Mouse (Mus musculus): ENCODE results near the gene Ifi47.
"Not testable (repeated sequence)": the region's sequence is repeated elsewhere in the genome, so short reads cannot be mapped to it uniquely, and the experiment has no call there.

DNA sequence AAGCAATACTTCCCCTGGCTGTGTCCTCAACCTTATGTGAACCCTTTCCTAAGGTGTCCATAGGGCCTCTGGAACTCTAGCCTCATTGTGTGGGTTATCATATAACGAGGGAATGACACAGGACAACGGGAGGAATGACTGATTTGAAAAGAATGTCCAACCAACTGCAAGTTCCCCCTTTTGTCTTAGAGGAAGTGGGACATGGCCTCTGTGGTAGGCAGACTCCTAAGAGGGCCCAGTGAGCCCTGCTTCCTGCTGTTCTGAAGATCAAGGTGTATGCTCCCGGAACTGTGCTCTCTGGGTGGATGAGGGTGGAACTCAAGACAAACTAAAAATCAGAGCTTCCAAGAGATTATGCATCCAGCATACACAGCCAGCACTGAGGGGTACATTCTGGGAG lies 16.3 kb upstream of the Ifi47 start:
- not testable (repeated sequence) for TF ChIP-seq GATA1, TAL1 (IDR thresholded peaks at IDR 0.05; ENCODE audit: low read length)
